Mouse (Mus musculus) liver, adult 2 months (tissue): Measurements from ENCODE around the gene Glyatl3.

Source experiments
- CTCF ChIP-seq: fragments of 200-500 bp; IDR thresholded peaks from 2 replicates; pipeline ENCODE4 v1.5.1; 2011; ENCODE audit warnings: low read depth, low read length, control low read depth
- POLR2A ChIP-seq: fragments of 200-500 bp; IDR thresholded peaks from 2 replicates; pipeline ENCODE4 v1.6.1; 2011; ENCODE audit warnings: low read length, control low read depth; ENCODE audit not compliant: insufficient read depth; ENCODE audit errors: extremely low read depth

DNA sequence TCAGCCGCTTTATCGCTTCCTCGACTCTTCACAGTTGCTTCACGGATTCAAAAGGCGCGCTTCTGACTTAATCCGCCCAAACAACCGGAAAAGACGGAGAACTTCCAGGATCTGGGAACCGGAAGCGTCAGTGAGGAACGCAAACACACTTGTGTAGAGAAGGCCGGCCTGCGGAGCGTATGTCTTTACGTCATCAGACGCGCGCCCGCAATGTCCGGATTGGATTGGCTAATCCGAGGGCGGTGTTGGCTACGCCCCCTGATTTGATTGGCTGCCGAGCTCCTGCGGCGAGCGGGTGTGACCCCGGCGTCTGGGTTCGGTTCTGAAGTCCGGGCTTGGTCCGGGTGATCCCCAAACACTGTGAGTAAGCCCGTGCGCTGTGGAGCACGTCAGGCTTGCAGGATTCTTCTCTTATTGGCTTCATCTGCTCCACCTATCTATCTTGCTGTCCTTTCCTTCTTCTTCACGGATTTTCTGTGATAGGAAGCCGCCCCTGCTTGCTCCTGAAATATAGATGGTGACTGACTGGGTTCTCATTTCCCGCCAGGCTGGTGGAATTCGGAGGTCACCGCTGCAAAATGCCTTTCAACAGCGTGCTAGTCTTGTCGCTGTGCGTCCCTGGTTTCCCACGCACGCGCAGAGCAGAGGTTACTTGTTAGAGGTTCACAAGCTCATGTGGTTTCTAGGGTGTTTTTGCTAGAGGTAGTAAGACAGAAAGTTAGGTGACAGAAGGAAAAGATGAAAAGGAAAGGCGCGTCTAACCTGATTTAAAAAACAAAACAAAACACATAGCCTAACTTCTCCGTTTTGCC lies 20.5 kb upstream of the Glyatl3 start, which contains the start of the genes Mut and Cenpq:
- TF ChIP-seq CTCF = no peak
- TF ChIP-seq POLR2A = peak; percentile 83
